Mouse (Mus musculus) liver, embryonic 14.5 days (tissue): ENCODE measurements around the gene Ccdc73.

Source experiments
- CTCF ChIP-seq: IDR thresholded peaks from 2 replicates; pipeline ENCODE4 v1.5.1; 2016; ENCODE audit warnings: antibody characterized with exemption, low read depth, control low read depth
- EP300 ChIP-seq: IDR thresholded peaks from 2 replicates; pipeline ENCODE4 v1.6.1; 2016; ENCODE audit warnings: antibody characterized with exemption, low read depth

- TF ChIP-seq CTCF = no peak
- peak; percentile 88 for TF ChIP-seq EP300
These were observed 155.5 kb downstream of the Ccdc73 start for GRCm38 (mm10) chr2:105023031-105023615.
